In genomic region chr4:150615251-150616028, GRCm38 (mm10) we compare ENCODE assay signal across 12 mouse cellular contexts. TPM values are rescaled to one million over a fixed set of nuclear protein-coding genes. Genes with fewer than 3 reads are reported as not detected.
DNase-seq lines count a peak whose midpoint lies in the region; ATAC-seq lines count a peak whose summit lies in the region.
"Had no signal": no experiment of that assay in that cellular context is flagged by ENCODE, and none has a peak within 500 bp of the region (broad histone marks: within the 10 kb centered on the region; RNA-seq: fewer than 3 reads in every experiment).

No protein-coding gene starts in this region.

- H3K4me2 ChIP-seq in forebrain, embryonic 11.5 days (ENCODE audit: low read depth, low read length, severe bottlenecking): no peak overlapping the region
- H3K4me2 ChIP-seq in kidney, embryonic 15.5 days: no peak overlapping the region
- no peak overlapping the region for H3K4me2 ChIP-seq in neural tube, embryonic 13.5 days
- H3K4me2 ChIP-seq: intestine, embryonic 15.5 days; liver, embryonic 13.5 days had no signal

- H3K4me1 ChIP-seq in forebrain, embryonic 10.5 days: peaks cover 5% of the 10 kb centered on the region; the same call in 1 of the 2 replicates
- H3K4me1 ChIP-seq in forebrain, embryonic 11.5 days (replicated peaks; ENCODE audit: control insufficient read depth, insufficient read depth, low read length): no peaks in the 10 kb centered on the region
- no peaks in the 10 kb centered on the region for H3K4me1 ChIP-seq in kidney, embryonic 15.5 days
- peaks cover 10% of the 10 kb centered on the region; the same call in 1 of the 2 replicates for H3K4me1 ChIP-seq in neural tube, embryonic 13.5 days (replicated peaks)
- H3K4me1 ChIP-seq: intestine, embryonic 15.5 days; liver, embryonic 13.5 days had no signal

- WGBS in forebrain, embryonic 10.5 days: 92% methylated on average over 12 of the region's 12 CpGs
- whole genome bisulfite sequencing in forebrain, embryonic 11.5 days: 94% methylated on average over 12 of the region's 12 CpGs
- 86% methylated on average over 12 of the region's 12 CpGs for WGBS in kidney, embryonic 15.5 days
- 91% methylated on average over 12 of the region's 12 CpGs for WGBS in neural tube, embryonic 13.5 days

- H3K27me3 ChIP-seq in forebrain, embryonic 10.5 days (ENCODE audit: poor library complexity, severe bottlenecking): no peaks in the 10 kb centered on the region
- H3K27me3 ChIP-seq in forebrain, embryonic 11.5 days (ENCODE audit: control insufficient read depth, insufficient read depth, low read length): no peaks in the 10 kb centered on the region
- no peaks in the 10 kb centered on the region for H3K27me3 ChIP-seq in kidney, embryonic 15.5 days
- H3K27me3 ChIP-seq in neural tube, embryonic 13.5 days: no peaks in the 10 kb centered on the region
- H3K27me3 ChIP-seq: intestine, embryonic 15.5 days; liver, embryonic 13.5 days had no signal

- H3K9me3 ChIP-seq in forebrain, embryonic 10.5 days: no peaks in the 10 kb centered on the region
- no peaks in the 10 kb centered on the region for H3K9me3 ChIP-seq in forebrain, embryonic 11.5 days (ENCODE audit: control insufficient read depth, low read length)
- no peaks in the 10 kb centered on the region for H3K9me3 ChIP-seq in kidney, embryonic 15.5 days (replicated peaks)
- H3K9me3 ChIP-seq in neural tube, embryonic 13.5 days: no peaks in the 10 kb centered on the region
- H3K9me3 ChIP-seq: intestine, embryonic 15.5 days; liver, embryonic 13.5 days had no signal

- H3K9ac ChIP-seq in forebrain, embryonic 11.5 days (ENCODE audit: low read length): no peak overlapping the region
- no peak overlapping the region for H3K9ac ChIP-seq in kidney, embryonic 15.5 days
- peak overlapping the region; percentile 12; the same call in 1 of the 2 replicates for H3K9ac ChIP-seq in neural tube, embryonic 13.5 days
- H3K9ac ChIP-seq: intestine, embryonic 15.5 days; liver, embryonic 13.5 days had no signal

- no peak; the same call in 1 of the 2 replicates for ATAC-seq in forebrain, embryonic 11.5 days (replicated peaks; ENCODE audit: low FRiP score)
- ATAC-seq in kidney, embryonic 15.5 days (replicated peaks; ENCODE audit: low FRiP score): no peak
- ATAC-seq in neural tube, embryonic 13.5 days (ENCODE audit: low read depth): 0 out of 2 replicates have a peak, but pooled peaks have one; percentile 13

- H3K36me3 ChIP-seq in forebrain, embryonic 10.5 days (replicated peaks): peaks cover 99% of the 10 kb centered on the region
- peaks cover 11% of the 10 kb centered on the region; the same call in 1 of the 2 replicates for H3K36me3 ChIP-seq in forebrain, embryonic 11.5 days (ENCODE audit: control insufficient read depth, insufficient read depth, low read length)
- H3K36me3 ChIP-seq in kidney, embryonic 15.5 days: peaks cover 99% of the 10 kb centered on the region
- peaks cover 98% of the 10 kb centered on the region for H3K36me3 ChIP-seq in neural tube, embryonic 13.5 days

- H3K4me3 ChIP-seq in forebrain, embryonic 10.5 days: no peak overlapping the region
- no peak overlapping the region for H3K4me3 ChIP-seq in forebrain, embryonic 11.5 days (ENCODE audit: low read depth, low read length)
- no peak overlapping the region for H3K4me3 ChIP-seq in kidney, embryonic 15.5 days (replicated peaks)
- no peak overlapping the region for H3K4me3 ChIP-seq in neural tube, embryonic 13.5 days
- H3K4me3 ChIP-seq: intestine, embryonic 15.5 days; liver, embryonic 13.5 days had no signal

- no peak for DNase-seq in forebrain, embryonic 10.5 days (ENCODE audit: extremely low spot score, low spot score)
- DNase-seq in forebrain, embryonic 11.5 days (ENCODE audit: low spot score): no peak
- DNase-seq in kidney, adult 11 months: no peak
- DNase-seq in neural tube, embryonic 10.5 days (ENCODE audit: extremely low spot score, low spot score): no peak
- DNase-seq in thymus, postnatal 36 days: peak; percentile 20 to 42
- DNase-seq in layer of hippocampus, adult 9-11 months: no peak
- DNase-seq: cerebellum, adult 11-12 months; liver, embryonic 13.5 days had no signal

- peak overlapping the region; percentile 51; the same call in 1 of the 2 replicates for H3K27ac ChIP-seq in forebrain, embryonic 10.5 days
- no peak overlapping the region for H3K27ac ChIP-seq in forebrain, embryonic 11.5 days (ENCODE audit: low read depth, low read length)
- H3K27ac ChIP-seq in kidney, embryonic 15.5 days: peak overlapping the region; percentile 4; the same call in 1 of the 2 replicates
- peak overlapping the region; percentile 56; the same call in 1 of the 2 replicates for H3K27ac ChIP-seq in neural tube, embryonic 13.5 days (replicated peaks)
- H3K27ac ChIP-seq: intestine, embryonic 15.5 days; liver, embryonic 13.5 days had no signal

RNA-seq across cellular contexts. Expression of gene Slc45a1, which starts 36.5 kb away (rescaled TPM):
- polyA plus RNA-seq in forebrain, embryonic 10.5 days (2016; fragmentation: Nextera tagmentation; extraction: Ambion mirVana): 1.1 and 1.6 TPM in 2 replicates
- polyA plus RNA-seq in forebrain, embryonic 11.5 days (2014; fragmentation: Nextera tagmentation; extraction: Ambion mirVana): 2.7 and 4.5 TPM in 2 replicates
- polyA plus RNA-seq in kidney, embryonic 15.5 days (2015; fragmentation: Nextera tagmentation; extraction: Ambion mirVana): 0.28 and 0.30 TPM in 2 replicates
- polyA plus RNA-seq in neural tube, embryonic 13.5 days (2015; fragmentation: Nextera tagmentation; extraction: Ambion mirVana): 26.8 and 28.6 TPM in 2 replicates
- polyA plus RNA-seq: heart, embryonic 16.5 days; liver, embryonic 13.5 days had no signal

Comparison
In these comparisons a context has a peak if more than half of its experiments do, and no peak if none do; other contexts are left out.
1. DNase-seq: peak in thymus, postnatal 36 days (2 of 2); none in forebrain, embryonic 10.5 days (single experiment), forebrain, embryonic 11.5 days (single experiment), kidney, adult 11 months (single experiment), neural tube, embryonic 10.5 days (single experiment) and layer of hippocampus, adult 9-11 months (single experiment).